Mouse (Mus musculus): ENCODE results near the gene Tmed2.
"Not testable (repeated sequence)": the region's sequence is repeated elsewhere in the genome, so short reads cannot be mapped to it uniquely, and the experiment has no call there.

Gene Tmed2

DNA sequence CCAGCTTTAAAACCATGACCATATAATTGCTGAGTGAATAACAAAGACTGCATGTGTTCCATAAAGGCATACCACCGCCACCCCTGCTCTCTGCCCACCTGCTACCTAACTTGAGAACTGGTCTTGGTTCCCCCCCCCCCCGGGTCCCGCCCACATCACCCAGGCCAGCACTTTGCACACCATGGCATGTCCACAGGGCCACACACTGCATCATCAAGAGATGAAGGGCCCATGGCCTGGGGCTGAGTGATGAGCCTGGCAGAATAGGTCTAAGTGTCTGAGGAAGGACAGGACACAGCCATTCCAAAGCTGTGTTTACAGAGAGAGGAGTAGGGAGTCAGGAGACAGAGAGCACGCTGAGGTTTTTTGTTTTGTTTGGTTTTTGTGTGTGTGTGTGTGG is 12.1 kb upstream of the Tmed2 start:
- no peak for DNase-seq (ENCODE audit: low spot score in 2 of 2)

DNA sequence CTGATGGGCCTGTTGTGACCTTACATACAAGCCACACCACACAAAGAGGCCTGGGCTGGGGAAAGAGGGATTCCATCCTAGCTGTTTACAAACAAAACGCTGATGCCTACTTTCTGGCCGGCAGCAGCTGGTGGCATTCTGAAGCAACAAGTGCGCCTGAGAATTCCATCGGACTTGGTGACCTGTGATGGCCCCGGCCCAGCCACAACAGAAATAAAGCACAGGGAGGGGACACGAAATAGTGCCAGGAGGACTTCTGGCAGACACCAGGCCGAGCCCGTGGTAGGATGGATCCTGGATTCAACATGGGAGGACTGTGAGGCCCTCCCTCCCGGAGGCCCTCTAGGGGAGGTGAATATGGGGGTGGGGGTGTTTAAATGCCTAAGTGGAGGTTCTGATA is 11.7 kb upstream of the Tmed2 start:
- DNase-seq (ENCODE audit: low spot score in 2 of 2), result no peak

DNA sequence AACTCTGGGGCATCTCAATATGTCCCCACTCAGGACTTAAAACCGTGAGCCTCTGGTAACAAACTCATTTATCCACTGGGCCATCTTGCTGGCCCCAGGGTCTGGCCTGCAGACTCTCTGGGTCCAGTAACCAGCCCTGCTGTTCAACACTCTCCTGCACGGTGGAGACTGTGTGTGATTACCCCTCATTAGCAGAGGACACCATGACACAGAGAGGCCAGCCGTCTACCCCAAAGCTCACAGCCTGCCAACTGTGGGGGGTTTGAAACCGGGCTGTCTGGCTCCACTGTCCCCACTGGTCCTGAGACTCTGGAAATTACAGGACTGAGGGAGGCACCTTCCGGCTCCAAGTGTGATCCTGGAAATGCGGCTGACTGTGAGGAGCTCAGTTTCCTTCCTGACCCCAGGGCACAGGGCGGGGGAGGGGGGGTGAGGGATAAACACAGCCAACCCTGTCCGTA is 11.3 kb upstream of the Tmed2 start:
- no peak for DNase-seq (ENCODE audit: low spot score in 2 of 2)

DNA sequence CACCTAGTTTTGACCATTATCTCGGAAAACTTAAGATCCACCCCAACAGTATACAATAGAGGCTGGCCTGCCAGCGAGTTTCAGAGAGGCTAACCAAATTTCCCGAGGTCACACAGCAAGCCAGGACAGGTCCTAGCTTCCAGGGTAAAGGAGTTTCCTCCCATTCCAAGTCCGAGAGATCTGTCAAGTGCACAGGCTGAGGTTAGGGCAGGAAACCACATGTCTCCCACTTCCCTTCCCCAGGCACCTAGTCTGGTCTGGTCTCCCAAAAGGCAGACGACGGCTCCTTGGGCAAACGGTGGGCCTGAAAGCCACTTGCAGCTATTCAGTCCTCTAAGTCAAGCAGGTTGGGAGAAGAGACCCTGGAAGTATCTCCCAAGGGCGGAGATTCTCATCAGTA is 10.8 kb upstream of the Tmed2 start:
- no peak for DNase-seq (ENCODE audit: low spot score in 2 of 2)

DNA sequence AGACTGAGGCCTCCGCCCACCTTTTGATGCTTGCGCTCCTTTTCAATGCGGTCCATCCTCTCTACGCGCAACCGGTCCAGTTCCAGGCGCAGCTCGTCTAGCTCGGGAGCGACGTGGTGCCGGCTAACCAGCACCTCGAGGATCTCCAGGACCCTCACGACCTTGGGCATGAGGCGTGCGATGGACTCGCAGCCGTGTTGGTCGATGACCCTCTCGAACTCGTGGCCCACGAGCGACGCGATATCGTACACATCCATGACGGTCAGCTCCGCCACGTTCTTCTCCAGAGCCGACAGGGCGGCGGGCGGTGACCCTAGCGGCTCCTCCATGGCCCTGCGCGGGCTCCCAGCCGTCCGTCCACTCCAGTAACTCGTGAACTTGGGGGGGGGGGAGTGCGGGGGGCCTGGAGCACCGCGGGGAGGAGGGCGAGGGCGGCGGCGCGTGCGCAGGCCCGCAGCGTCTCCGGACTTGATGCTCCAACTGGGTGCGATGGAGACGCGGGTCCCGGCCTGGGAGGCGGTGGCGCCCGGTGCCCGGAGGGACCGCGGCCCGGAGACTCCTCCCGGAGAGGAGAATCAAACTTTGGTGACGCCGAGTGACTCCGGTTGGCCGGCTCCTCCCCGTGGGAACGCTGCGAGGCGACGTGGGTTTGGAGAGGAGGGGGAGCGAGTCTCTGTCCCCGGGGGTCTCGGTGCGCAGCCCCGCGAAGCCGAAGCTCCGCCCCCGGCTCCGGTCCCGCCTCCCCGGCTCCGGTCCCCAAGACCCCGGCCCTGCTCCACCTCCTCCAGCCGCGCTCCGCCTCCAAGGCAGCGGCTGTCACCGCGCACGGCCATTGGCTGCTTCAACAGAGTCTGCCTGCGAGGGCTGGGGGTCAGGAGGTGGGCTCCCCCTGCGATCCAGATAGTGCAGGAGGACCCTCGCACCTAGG is 9.6 kb upstream of the Tmed2 start, which contains the start of gene Rilpl1:
Rilpl1 (minus strand) TSS at position 737 of the 928 bp plus-strand sequence.
- DNase-seq (ENCODE audit: low spot score in 2 of 2), result peak; percentile 75 to 76

DNA sequence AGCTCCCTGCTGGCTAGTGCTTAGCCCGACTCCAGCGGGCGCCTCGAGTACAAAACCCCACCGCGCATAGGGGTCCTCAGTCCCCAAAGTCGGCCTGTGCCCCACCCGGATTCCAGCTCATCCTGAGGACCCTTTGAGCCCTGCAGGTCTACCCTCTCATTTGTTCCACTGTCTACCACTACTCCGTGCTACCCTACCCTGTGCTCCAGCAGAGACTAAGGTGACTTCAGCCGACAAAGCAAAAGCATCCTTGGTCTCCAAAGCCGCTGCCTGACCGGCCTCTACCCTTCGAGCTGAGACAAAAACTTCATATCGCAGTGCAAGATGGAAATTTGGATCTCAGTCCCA is 8.9 kb upstream of the Tmed2 start:
- no peak for DNase-seq (ENCODE audit: low spot score in 2 of 2)

DNA sequence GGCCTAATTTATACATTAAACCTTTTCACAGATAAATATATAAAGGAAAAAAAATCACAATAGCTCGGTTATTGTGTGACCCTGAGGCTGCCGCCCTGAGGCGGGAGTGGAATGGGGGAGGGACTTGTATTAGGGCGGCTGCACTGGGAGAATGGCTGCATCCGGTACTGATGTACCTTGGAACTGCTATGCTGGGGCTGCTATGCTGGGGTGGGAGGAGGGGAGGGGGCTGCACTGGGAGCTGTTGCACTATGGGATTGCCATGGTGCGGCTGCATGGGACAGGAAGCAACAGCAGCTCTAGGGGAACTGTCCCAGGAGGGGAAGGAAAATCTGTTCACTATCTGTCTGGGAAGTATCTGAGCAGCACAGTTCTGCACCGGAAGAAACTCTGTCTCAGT is 8.0 kb upstream of the Tmed2 start:
- no peak for DNase-seq (ENCODE audit: low spot score in 2 of 2)

DNA sequence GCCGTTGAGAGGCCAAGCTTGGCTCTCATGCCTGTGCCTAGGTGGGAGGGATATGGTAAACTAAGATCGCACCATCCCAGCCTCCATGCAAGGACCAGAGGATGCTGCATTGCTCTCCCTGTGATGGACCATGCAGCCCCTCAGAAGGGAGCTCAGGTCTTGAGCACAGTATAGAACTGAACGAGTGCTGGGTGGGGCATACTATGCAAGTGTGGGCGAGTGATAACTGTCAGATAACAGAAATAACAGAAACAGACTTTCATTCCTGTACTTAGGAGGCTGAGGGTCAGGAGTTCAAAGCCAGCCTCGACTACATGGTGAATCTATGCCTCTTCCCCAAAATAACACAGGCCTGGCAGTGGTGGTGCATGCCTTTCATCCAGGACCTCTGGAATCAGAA is 5.5 kb upstream of the Tmed2 start:
- DNase-seq (ENCODE audit: low spot score in 2 of 2), result no peak

DNA sequence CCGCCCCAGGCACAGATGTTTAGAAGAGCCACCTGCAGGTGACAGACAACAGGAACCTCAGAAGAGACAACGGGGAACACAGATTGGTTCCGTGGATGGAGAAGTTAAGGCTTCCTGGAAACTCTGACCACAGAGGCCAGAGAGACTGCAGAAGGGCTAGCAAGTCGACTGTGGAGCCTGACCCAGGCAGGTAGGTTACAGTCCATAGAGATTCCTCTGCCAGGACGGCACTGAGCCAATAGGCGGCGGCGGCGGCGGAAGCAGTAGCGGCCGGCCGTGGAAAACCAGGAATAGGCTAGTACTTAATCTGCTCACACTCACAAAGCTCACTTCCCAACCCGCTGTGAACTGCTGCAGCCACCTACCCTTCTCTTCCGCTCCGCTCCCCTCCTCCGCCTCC is 3.7 kb upstream of the Tmed2 start:
- peak; percentile 43 to 52 for DNase-seq (ENCODE audit: low spot score in 2 of 2)

DNA sequence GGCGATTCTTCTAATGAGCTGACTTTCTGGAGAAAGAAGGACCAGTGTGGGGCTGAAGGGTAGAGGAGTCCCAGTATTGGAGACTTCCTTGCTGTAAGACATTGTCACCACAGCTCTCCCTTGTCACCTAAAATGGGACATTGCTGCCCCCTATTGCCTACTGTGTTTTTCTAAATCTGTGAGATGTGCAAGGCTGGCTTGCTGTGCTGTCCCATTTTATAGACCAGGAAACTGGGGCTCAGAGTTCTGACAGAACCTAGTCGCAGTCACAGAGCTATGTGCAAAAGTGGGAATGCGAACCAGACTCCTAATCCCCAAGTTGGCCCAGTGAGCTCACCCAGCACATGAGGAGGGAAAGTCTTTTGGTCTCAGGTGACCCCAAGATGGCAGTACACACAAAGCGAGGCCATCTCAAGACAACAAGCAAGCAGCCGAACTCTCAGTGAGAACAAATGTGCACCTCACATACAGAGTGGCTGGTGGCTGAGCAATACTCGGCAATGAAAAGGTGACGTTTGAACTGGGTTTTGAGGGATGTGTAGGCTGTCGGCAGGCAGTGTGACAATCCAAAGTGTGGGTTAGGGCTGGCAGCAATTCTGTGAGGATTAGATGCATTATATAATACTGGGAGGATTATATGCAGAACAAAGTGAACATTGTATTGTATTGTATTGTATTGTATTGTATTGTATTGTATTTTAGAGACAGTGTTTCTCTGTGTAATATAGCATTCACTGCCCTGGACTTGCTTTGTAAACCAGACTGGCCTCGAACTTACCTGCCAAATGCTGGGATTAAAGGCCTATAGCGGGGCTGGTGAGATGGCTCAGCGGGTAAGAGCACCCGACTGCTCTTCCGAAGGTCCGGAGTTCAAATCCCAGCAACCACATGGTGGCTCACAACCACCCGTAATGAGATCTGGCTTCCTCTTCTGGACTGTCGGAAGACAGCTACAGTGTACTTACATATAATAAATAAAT is 1.4 kb upstream of the Tmed2 start:
- DNase-seq (ENCODE audit: low spot score in 2 of 2), result peak; percentile 55 to 81

DNA sequence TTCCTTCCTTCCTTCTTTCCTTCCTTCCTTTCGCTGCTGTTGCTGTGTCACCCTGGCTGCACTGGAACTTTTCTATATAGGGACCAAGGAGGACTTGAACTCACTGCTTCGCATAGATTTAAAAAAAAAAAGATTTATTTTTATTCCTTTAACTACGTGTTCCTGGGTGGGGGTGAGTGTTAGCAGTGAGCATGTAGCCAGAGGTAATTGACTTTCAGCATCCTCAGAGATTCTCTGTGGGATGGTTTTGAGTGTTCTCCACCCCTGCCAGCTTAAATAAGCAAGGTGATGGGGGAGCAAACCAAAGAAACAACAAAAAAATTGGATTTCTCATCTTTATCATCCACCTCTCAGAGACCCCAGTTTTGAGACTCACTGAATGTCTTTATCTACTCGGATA is 590 bp upstream of the Tmed2 start:
- DNase-seq (ENCODE audit: low spot score in 2 of 2), result no peak

DNA sequence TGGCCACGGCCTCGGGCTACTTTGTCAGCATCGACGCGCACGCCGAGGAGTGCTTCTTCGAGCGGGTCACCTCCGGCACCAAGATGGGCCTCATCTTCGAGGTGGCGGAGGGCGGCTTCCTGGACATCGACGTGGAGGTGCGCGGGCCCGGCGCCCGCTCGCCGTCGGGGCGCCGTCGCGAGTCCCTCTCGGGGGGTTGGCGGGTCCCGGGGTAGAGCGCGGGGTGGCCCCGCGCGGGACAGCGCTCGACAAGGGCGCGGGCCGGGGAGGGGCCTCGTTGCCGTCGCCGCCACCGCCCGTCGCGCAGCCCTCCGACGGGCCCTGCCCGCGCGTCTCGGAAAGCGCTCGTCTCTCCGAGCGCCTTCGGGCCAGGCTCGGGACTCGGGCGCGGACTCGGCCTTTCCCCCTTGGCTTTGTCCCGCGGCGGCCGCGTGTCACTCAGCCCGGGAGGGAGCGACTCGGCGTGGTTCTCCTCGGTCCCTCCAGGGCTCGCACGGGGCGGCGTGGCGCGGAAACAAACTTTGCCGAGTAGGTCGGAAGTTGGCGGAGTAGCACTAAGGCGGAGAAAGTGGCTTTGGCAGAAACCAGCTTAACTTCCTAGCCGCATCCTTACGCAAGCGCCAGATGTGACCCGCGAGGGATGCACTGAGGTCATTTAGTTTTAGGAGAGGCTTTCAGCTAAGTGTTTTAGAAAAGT is 558 bp downstream of the Tmed2 start:
- peak in 1 of 2 experiments; percentile 30 for DNase-seq (ENCODE audit: low spot score in 2 of 2)

DNA sequence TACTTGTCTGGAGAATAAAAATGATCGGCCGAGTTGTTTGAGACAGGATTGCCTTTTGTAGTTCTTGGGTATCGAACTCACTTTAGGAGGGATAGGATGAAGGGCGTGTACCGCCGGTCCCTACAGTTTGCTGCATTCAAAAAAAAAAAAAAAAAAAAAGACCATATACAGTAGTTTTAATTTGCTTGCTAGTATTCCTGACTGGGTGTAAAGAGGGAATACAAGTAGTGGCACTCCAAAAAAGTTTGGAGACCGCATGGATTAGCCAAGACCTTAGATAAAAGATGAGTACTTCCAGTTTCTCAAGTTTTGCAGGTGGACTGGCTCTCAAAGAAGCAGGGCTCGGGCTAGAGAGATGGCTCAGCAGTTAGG is 1.1 kb downstream of the Tmed2 start:
- DNase-seq (ENCODE audit: low spot score in 2 of 2), result no peak

DNA sequence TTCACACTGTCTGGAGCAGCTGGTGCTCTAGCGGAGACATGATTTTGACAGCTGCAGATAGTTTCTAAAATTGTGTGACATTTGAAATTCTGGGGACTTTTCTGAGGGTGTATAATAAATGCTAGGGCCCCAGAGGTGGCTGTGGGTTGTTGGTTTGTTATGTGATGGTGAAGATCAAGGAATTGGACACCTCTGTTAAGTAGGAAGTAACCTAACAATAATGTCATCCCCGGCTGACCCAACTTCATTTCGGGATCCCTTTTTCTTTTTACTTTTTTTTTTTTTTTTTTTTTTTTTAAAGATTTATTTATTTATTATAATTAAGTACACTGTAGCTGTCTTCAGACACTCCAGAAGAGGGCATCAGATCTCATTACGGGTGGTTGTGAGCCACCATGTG is 10.2 kb downstream of the Tmed2 start:
- not testable (repeated sequence) for DNase-seq (ENCODE audit: low spot score in 2 of 2)

DNA sequence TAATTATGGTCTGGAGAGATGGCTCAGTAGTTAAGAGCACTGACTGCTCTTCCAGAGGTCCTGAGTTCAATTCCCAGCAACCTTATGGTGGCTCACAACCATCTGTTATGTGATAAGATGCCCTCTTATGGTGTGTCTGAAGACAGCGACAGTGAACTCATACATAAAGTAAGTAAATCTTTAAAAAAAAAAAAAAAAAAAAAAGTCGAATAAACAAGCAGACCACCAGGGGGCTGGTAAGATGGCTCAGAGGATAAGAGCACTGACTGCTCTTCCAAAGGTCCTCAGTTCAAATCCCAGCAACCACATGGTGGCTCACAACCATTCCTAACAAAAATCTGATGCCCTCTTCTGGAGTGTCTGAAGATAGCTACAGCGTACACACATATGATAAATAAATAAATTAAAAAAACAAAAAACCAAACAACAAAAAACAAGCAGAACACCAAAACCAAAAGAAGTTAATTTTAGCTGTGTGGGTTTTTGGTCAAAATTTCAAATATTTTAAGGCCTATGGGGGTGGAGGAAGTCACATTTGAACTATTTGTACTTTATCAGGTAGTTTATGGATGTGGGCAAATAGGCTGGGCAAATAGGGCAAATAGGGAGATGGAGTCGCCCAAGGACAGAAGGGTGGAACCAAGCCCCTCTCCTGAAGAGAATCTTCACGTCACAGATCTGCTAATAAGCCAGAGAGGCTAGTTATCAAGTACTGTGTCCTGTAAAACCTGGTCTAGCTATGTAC is 11.0 kb downstream of the Tmed2 start:
- DNase-seq (ENCODE audit: low spot score in 2 of 2), result not testable (repeated sequence)

DNA sequence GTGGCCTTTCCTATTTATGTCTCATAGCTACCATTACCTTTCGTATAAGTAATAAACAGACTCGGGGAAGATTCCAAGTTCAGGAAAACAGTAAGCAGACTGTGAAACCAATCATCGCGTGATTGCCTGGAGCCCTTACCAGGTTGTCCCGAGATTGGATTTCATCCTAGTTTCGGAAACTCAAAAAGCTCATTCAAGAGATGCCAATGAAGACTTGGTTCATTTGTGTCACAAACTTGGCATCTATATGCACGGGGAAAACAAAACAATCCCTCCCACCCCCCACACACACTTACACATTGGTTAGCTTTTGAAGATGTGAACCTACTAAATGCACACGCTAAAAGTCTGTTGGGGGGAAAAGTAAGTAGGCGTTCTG is 11.6 kb downstream of the Tmed2 start:
- no peak for DNase-seq (ENCODE audit: low spot score in 2 of 2)

DNA sequence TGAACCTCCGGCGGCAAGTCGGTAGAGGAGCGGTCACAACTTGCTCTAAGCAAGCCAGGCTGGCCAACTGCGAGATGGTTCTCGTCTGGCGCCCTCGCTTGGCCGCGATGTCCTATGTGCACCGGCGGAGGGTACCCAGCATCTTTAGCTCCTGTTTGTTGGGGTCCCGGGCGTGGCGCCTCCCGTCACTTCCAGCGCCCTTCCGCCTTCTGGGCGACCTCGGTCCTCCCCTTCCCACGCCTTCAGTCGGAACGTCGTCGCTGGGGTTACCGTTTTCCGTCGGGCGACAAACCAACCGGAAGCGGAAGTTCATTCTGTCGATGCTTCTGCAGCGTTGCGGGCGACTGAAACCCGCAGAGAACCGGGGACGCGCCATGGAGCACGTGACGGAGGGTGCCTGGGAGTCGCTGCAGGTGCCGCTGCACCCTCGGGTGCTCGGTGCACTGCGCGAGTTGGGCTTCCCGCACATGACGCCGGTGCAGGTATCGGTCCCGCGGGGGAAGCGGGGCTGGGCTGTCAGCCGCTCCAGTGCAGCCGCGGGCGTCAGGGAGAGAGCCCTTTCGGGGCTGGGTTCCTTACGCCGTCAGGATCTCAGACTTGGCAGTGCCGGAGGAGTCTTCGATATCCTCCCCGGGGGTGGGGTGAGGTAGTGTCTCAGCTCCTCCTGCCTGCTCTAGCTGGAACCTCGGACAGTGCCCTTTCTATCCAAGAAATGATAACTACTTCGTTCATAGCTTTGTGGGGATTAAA is 12.2 kb downstream of the Tmed2 start, which contains the start of gene Ddx55:
Ddx55 (plus strand) TSS at position 307 of the 750 bp plus-strand sequence.
- peak; percentile 90 to 94 for DNase-seq (ENCODE audit: low spot score in 2 of 2)

DNA sequence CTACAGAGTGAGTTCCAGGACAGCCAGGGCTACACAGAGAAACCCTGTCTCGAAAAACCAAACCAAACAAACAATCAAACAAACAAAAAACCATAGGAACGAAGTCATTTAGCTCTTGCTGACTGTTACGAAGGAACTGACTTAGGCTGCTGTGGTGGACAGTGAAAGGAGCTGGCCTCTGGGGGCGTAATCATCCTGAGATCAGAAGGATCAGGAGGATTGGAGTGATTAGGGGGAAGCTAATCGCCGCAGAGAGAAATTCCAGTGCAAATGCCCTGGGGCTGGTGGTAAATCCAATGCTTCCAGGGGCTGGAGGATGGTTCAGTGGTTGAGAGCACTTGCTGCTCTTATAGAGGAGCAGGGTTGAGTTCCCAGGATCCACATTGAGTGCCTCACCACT is 13.1 kb downstream of the Tmed2 start:
- DNase-seq (ENCODE audit: low spot score in 2 of 2), result no peak

DNA sequence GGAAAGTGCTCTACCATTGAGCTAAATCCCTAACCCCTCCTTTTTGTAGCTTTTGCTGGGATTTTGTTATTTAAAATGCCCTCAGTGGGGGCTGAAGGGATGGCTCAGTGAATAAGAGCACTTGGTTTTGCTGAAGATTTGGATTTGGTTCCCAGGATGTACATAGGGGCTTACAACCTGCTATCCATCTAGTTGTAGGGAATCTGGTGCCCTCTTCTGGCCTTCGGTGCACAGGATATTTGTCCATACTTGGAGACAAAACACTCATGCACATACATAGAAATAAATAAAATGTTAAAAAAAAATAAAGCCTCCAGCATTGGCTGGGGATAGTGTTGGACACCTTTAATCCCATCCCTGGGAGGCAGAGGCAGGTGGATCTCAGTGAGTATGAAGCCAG is 14.7 kb downstream of the Tmed2 start:
- DNase-seq (ENCODE audit: low spot score in 2 of 2), result no peak

DNA sequence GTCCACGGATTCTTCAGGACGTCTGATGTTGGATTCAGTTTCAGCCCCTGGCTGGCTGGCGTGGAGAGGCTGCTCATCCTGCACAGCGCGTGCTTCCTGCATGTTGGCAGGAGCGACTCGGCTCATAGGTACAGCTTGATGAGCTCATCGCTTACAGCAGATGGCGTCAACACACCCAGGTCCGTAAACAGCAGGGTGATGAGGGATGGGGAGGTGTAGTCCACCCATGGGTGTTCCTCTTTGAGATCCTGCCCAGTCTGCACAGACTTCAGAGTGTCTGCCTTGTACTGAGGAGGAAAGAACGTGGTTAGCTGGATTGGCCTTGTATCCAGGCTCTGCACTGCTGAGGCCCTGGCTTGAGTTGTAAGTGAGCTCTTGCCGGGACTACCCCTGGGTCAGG is 30.6 kb downstream of the Tmed2 start:
- DNase-seq (ENCODE audit: low spot score in 2 of 2), result peak; percentile 67 to 72

Measured in right cerebral cortex, adult 2 months (tissue).